Mouse (Mus musculus): ENCODE measurements at regions not wholly inside any gene's neighbourhood (a gene's known extent, or its start where the extent isn't known, plus 50 kb on each side); places are given as distances from the start of the nearest gene placed in this dataset.

GRCm38 (mm10) chr19:59697628-59698027 is 239.5 kb downstream of the Emx2 start:
- Histone ChIP-seq H3K27me3 (no peaks in the 10 kb centered on the region), H3K27ac (no peak overlapping the region), H3K9me3 (replicated peaks) (no peaks in the 10 kb centered on the region), H3K36me3 (no peaks in the 10 kb centered on the region), H3K4me1 (no peaks in the 10 kb centered on the region), H3K4me2 (replicated peaks) (no peak overlapping the region), H3K4me3 (no peak overlapping the region), H3K9ac (no peak overlapping the region)
- peak; percentile 50; the same call in 1 of the 2 replicates for ATAC-seq (ENCODE audit: low FRiP score)
- WGBS = 56% methylated on average over 5 of the region's 5 CpGs

GRCm38 (mm10) chr19:59700187-59700586 is 242.0 kb downstream of the Emx2 start:
- no peak overlapping the region for H3K4me2 ChIP-seq (replicated peaks)
- ATAC-seq (ENCODE audit: low FRiP score) = no peak
- no peaks in the 10 kb centered on the region for H3K36me3 ChIP-seq
- H3K9me3 ChIP-seq (replicated peaks) = no peaks in the 10 kb centered on the region
- no peaks in the 10 kb centered on the region for H3K4me1 ChIP-seq
- WGBS = 85% methylated on average over 3 of the region's 3 CpGs
- H3K9ac ChIP-seq = no peak overlapping the region
- no peak overlapping the region for H3K4me3 ChIP-seq
- H3K27ac ChIP-seq = no peak overlapping the region
- H3K27me3 ChIP-seq = no peaks in the 10 kb centered on the region

- H3K27me3 ChIP-seq = no peaks in the 10 kb centered on the region
- H3K9ac ChIP-seq = no peak overlapping the region
- no peak for ATAC-seq (ENCODE audit: low FRiP score)
- H3K4me2 ChIP-seq (replicated peaks) = no peak overlapping the region
- H3K36me3 ChIP-seq = no peaks in the 10 kb centered on the region
- 47% methylated on average over 5 of the region's 5 CpGs for WGBS
- H3K27ac ChIP-seq = no peak overlapping the region
- no peaks in the 10 kb centered on the region for H3K9me3 ChIP-seq (replicated peaks)
- H3K4me1 ChIP-seq = no peaks in the 10 kb centered on the region
- no peak overlapping the region for H3K4me3 ChIP-seq
Measured at GRCm38 (mm10) chr19:59707106-59707505, 236.3 kb downstream of the Rab11fip2 start.

GRCm38 (mm10) chr19:59709180-59709579 is 234.3 kb downstream of the Rab11fip2 start:
- Histone ChIP-seq H3K27ac (no peak overlapping the region), H3K27me3 (no peaks in the 10 kb centered on the region), H3K4me2 (replicated peaks) (no peak overlapping the region), H3K9ac (no peak overlapping the region), H3K9me3 (replicated peaks) (no peaks in the 10 kb centered on the region), H3K36me3 (no peaks in the 10 kb centered on the region), H3K4me3 (no peak overlapping the region), H3K4me1 (no peaks in the 10 kb centered on the region)
- WGBS = 45% methylated on average over 2 of the region's 2 CpGs
- ATAC-seq (ENCODE audit: low FRiP score) = no peak

- 90% methylated on average over 2 of the region's 2 CpGs for WGBS
- H3K9me3 ChIP-seq (replicated peaks) = no peaks in the 10 kb centered on the region
Measured at GRCm38 (mm10) chr19:59715086-59715485, 228.4 kb downstream of the Rab11fip2 start.

GRCm38 (mm10) chr19:59717813-59718483 is 225.5 kb downstream of the Rab11fip2 start:
- H3K4me2 ChIP-seq (replicated peaks) = no peak overlapping the region

More at GRCm38 (mm10) chr19:59715086-59715485, 228.4 kb downstream of the Rab11fip2 start:
- no peak overlapping the region for H3K9ac ChIP-seq
- no peak overlapping the region for H3K4me2 ChIP-seq (replicated peaks)
- no peak overlapping the region for H3K4me3 ChIP-seq
- 0 out of 2 replicates have a peak, but pooled peaks cover 4% of the 10 kb centered on the region for H3K4me1 ChIP-seq
- no peak overlapping the region for H3K27ac ChIP-seq
- ATAC-seq (ENCODE audit: low FRiP score) = no peak
- H3K36me3 ChIP-seq = no peaks in the 10 kb centered on the region
- no peaks in the 10 kb centered on the region for H3K27me3 ChIP-seq

GRCm38 (mm10) chr19:59738541-59738940 is 204.9 kb downstream of the Rab11fip2 start:
- WGBS = 74% methylated on average over 8 of the region's 8 CpGs
- no peak overlapping the region for H3K27ac ChIP-seq
- no peak overlapping the region for H3K9ac ChIP-seq
- no peaks in the 10 kb centered on the region for H3K36me3 ChIP-seq
- no peaks in the 10 kb centered on the region for H3K4me1 ChIP-seq
- no peaks in the 10 kb centered on the region; the same call in 1 of the 2 replicates for H3K27me3 ChIP-seq
- no peaks in the 10 kb centered on the region for H3K9me3 ChIP-seq (replicated peaks)
- no peak for ATAC-seq (ENCODE audit: low FRiP score)
- H3K4me2 ChIP-seq (replicated peaks) = no peak overlapping the region
- H3K4me3 ChIP-seq = no peak overlapping the region

More at GRCm38 (mm10) chr19:59717813-59718483, 225.5 kb downstream of the Rab11fip2 start:
- H3K36me3 ChIP-seq = no peaks in the 10 kb centered on the region
- no peak overlapping the region for H3K4me3 ChIP-seq
- WGBS = 10% methylated on average over 8 of the region's 8 CpGs
- no peak overlapping the region for H3K27ac ChIP-seq
- ATAC-seq (ENCODE audit: low FRiP score) = no peak
- 0 out of 2 replicates have a peak, but pooled peaks cover 4% of the 10 kb centered on the region for H3K4me1 ChIP-seq
- no peaks in the 10 kb centered on the region; the same call in 1 of the 2 replicates for H3K9me3 ChIP-seq (replicated peaks)
- no peak overlapping the region for H3K9ac ChIP-seq
- H3K27me3 ChIP-seq = no peaks in the 10 kb centered on the region

- H3K9ac ChIP-seq = no peak overlapping the region
- H3K27me3 ChIP-seq = no peaks in the 10 kb centered on the region; the same call in 1 of the 2 replicates
- H3K4me3 ChIP-seq = no peak overlapping the region
- H3K9me3 ChIP-seq (replicated peaks) = no peaks in the 10 kb centered on the region
- H3K4me2 ChIP-seq (replicated peaks) = no peak overlapping the region
- no peak for ATAC-seq (ENCODE audit: low FRiP score)
- no peaks in the 10 kb centered on the region for H3K4me1 ChIP-seq
- H3K36me3 ChIP-seq = no peaks in the 10 kb centered on the region
- no peak overlapping the region for H3K27ac ChIP-seq
- WGBS = 29% methylated on average over 3 of the region's 3 CpGs
Measured at GRCm38 (mm10) chr19:59742946-59743345, 200.5 kb downstream of the Rab11fip2 start.

GRCm38 (mm10) chr19:59761218-59761617 is 182.2 kb downstream of the Rab11fip2 start:
- Histone ChIP-seq H3K36me3 (no peaks in the 10 kb centered on the region), H3K9me3 (replicated peaks) (no peaks in the 10 kb centered on the region), H3K9ac (no peak overlapping the region), H3K4me2 (replicated peaks) (no peak overlapping the region), H3K27me3 (no peaks in the 10 kb centered on the region), H3K27ac (no peak overlapping the region), H3K4me3 (no peak overlapping the region), H3K4me1 (no peaks in the 10 kb centered on the region; the same call in 1 of the 2 replicates)
- WGBS = 54% methylated on average over 3 of the region's 3 CpGs
- no peak for ATAC-seq (ENCODE audit: low FRiP score)

- Histone ChIP-seq H3K4me1 (0 out of 2 replicates have a peak, but pooled peaks cover 2% of the 10 kb centered on the region), H3K9me3 (replicated peaks) (no peaks in the 10 kb centered on the region), H3K27me3 (no peaks in the 10 kb centered on the region), H3K9ac (no peak overlapping the region), H3K4me3 (no peak overlapping the region), H3K4me2 (replicated peaks) (no peak overlapping the region), H3K36me3 (no peaks in the 10 kb centered on the region), H3K27ac (no peak overlapping the region)
- WGBS = 58% methylated on average over 9 of the region's 9 CpGs
- no peak for ATAC-seq (ENCODE audit: low FRiP score)
Measured at GRCm38 (mm10) chr19:59784401-59785046, 158.9 kb downstream of the Rab11fip2 start.

- ATAC-seq (ENCODE audit: low FRiP score) = no peak
- WGBS = 88% methylated on average over 4 of the region's 4 CpGs
- no peaks in the 10 kb centered on the region for H3K4me1 ChIP-seq
Measured at GRCm38 (mm10) chr19:59831304-59831703, 112.2 kb downstream of the Rab11fip2 start.

GRCm38 (mm10) chr19:59837138-59837537 is 106.3 kb downstream of the Rab11fip2 start:
- WGBS = 84% methylated on average over 4 of the region's 4 CpGs

More at GRCm38 (mm10) chr19:59831304-59831703, 112.2 kb downstream of the Rab11fip2 start:
- no peaks in the 10 kb centered on the region for H3K27me3 ChIP-seq
- no peak overlapping the region for H3K4me2 ChIP-seq (replicated peaks)
- no peak overlapping the region for H3K9ac ChIP-seq
- H3K9me3 ChIP-seq (replicated peaks) = no peaks in the 10 kb centered on the region
- H3K4me3 ChIP-seq = no peak overlapping the region
- no peaks in the 10 kb centered on the region for H3K36me3 ChIP-seq
- no peak overlapping the region for H3K27ac ChIP-seq

More at GRCm38 (mm10) chr19:59837138-59837537, 106.3 kb downstream of the Rab11fip2 start:
- Histone ChIP-seq H3K36me3 (no peaks in the 10 kb centered on the region), H3K4me2 (replicated peaks) (no peak overlapping the region), H3K27ac (no peak overlapping the region), H3K4me3 (no peak overlapping the region), H3K4me1 (no peaks in the 10 kb centered on the region), H3K9ac (no peak overlapping the region), H3K27me3 (no peaks in the 10 kb centered on the region), H3K9me3 (replicated peaks) (no peaks in the 10 kb centered on the region)
- no peak for ATAC-seq (ENCODE audit: low FRiP score)
